Mouse (Mus musculus): ENCODE data around the gene Fmo2. TPM values are rescaled to one million over a fixed set of nuclear protein-coding genes. Genes with fewer than 3 reads are reported as not detected.

Fmo2 gene
- polyA plus RNA-seq, 1 experiment from 2014 or later, result 2.2 TPM

- 84% methylated on average over 4 of the region's 4 CpGs for WGBS
- no peak overlapping the region for H3K9ac ChIP-seq (ENCODE audit: low read length)
- ATAC-seq (ENCODE audit: insufficient number of reproducible peaks, low FRiP score, low TSS enrichment, low read depth) (no peak), DNase-seq (ENCODE audit: low spot score) (no peak)
- no peak overlapping the region for H3K27ac ChIP-seq (replicated peaks; ENCODE audit: low read depth, low read length)
- H3K27me3 ChIP-seq (ENCODE audit: control insufficient read depth, insufficient read depth, low read length), result no peaks in the 10 kb centered on the region
- no peaks in the 10 kb centered on the region; the same call in 1 of the 2 replicates for H3K4me1 ChIP-seq (ENCODE audit: control insufficient read depth, insufficient read depth, low read length)
- H3K36me3 ChIP-seq (ENCODE audit: control insufficient read depth, insufficient read depth, low read length), result no peaks in the 10 kb centered on the region
- H3K9me3 ChIP-seq (ENCODE audit: control insufficient read depth, low read length), result no peaks in the 10 kb centered on the region
- H3K4me3 ChIP-seq (ENCODE audit: low read depth, low read length), result no peak overlapping the region
- H3K4me2 ChIP-seq (ENCODE audit: low read depth, severe bottlenecking), result no peak overlapping the region
Measured at GRCm38 (mm10) chr1:162934374-162935012, 36.0 kb upstream of the Fmo2 start.

GRCm38 (mm10) chr1:162932386-162932785 is 33.9 kb upstream of the Fmo2 start:
- Histone ChIP-seq H3K27ac (replicated peaks; ENCODE audit: low read depth, low read length) (no peak overlapping the region), H3K9ac (ENCODE audit: low read length) (no peak overlapping the region), H3K27me3 (ENCODE audit: control insufficient read depth, insufficient read depth, low read length) (no peaks in the 10 kb centered on the region), H3K4me1 (ENCODE audit: control insufficient read depth, insufficient read depth, low read length) (no peaks in the 10 kb centered on the region), H3K36me3 (ENCODE audit: control insufficient read depth, insufficient read depth, low read length) (no peaks in the 10 kb centered on the region), H3K4me2 (ENCODE audit: low read depth, severe bottlenecking) (no peak overlapping the region), H3K9me3 (ENCODE audit: control insufficient read depth, low read length) (no peaks in the 10 kb centered on the region), H3K4me3 (ENCODE audit: low read depth, low read length) (no peak overlapping the region)
- ATAC-seq (ENCODE audit: insufficient number of reproducible peaks, low FRiP score, low TSS enrichment, low read depth) (no peak), DNase-seq (ENCODE audit: low spot score) (no peak)
- WGBS, result 84% methylated on average over 4 of the region's 4 CpGs

- Histone ChIP-seq H3K27ac (replicated peaks; ENCODE audit: low read depth, low read length) (no peak overlapping the region), H3K27me3 (ENCODE audit: control insufficient read depth, insufficient read depth, low read length) (no peaks in the 10 kb centered on the region), H3K4me2 (ENCODE audit: low read depth, severe bottlenecking) (no peak overlapping the region), H3K9me3 (ENCODE audit: control insufficient read depth, low read length) (no peaks in the 10 kb centered on the region), H3K9ac (ENCODE audit: low read length) (no peak overlapping the region), H3K4me3 (ENCODE audit: low read depth, low read length) (no peak overlapping the region), H3K36me3 (ENCODE audit: control insufficient read depth, insufficient read depth, low read length) (no peaks in the 10 kb centered on the region), H3K4me1 (ENCODE audit: control insufficient read depth, insufficient read depth, low read length) (no peaks in the 10 kb centered on the region)
- 81% methylated on average over 5 of the region's 5 CpGs for WGBS
- no peak for DNase-seq (ENCODE audit: low spot score)
- no peak for ATAC-seq (ENCODE audit: insufficient number of reproducible peaks, low FRiP score, low TSS enrichment, low read depth)
Measured at GRCm38 (mm10) chr1:162931880-162932279, 33.4 kb upstream of the Fmo2 start.

- no peak overlapping the region for H3K27ac ChIP-seq (replicated peaks; ENCODE audit: low read depth, low read length)
- no peak overlapping the region for H3K4me3 ChIP-seq (ENCODE audit: low read depth, low read length)
- ATAC-seq (ENCODE audit: insufficient number of reproducible peaks, low FRiP score, low TSS enrichment, low read depth) (no peak), DNase-seq (ENCODE audit: low spot score) (no peak)
- WGBS, result 88% methylated on average over 4 of the region's 4 CpGs
- H3K4me1 ChIP-seq (ENCODE audit: control insufficient read depth, insufficient read depth, low read length), result no peaks in the 10 kb centered on the region
- no peaks in the 10 kb centered on the region for H3K9me3 ChIP-seq (ENCODE audit: control insufficient read depth, low read length)
- H3K4me2 ChIP-seq (ENCODE audit: low read depth, severe bottlenecking), result no peak overlapping the region
- no peaks in the 10 kb centered on the region for H3K36me3 ChIP-seq (ENCODE audit: control insufficient read depth, insufficient read depth, low read length)
- H3K9ac ChIP-seq (ENCODE audit: low read length), result no peak overlapping the region
- no peaks in the 10 kb centered on the region for H3K27me3 ChIP-seq (ENCODE audit: control insufficient read depth, insufficient read depth, low read length)
Measured at GRCm38 (mm10) chr1:162931310-162931875, 32.9 kb upstream of the Fmo2 start.

- H3K27ac ChIP-seq (replicated peaks; ENCODE audit: low read depth, low read length), result no peak overlapping the region
- no peak for ATAC-seq (ENCODE audit: insufficient number of reproducible peaks, low FRiP score, low TSS enrichment, low read depth)
Measured at GRCm38 (mm10) chr1:162930631-162931030, 32.1 kb upstream of the Fmo2 start.

GRCm38 (mm10) chr1:162929146-162929545 is 30.6 kb upstream of the Fmo2 start:
- H3K4me3 ChIP-seq (ENCODE audit: low read depth, low read length), result no peak overlapping the region
- H3K27me3 ChIP-seq (ENCODE audit: control insufficient read depth, insufficient read depth, low read length), result no peaks in the 10 kb centered on the region
- H3K9me3 ChIP-seq (ENCODE audit: control insufficient read depth, low read length), result no peaks in the 10 kb centered on the region
- no peaks in the 10 kb centered on the region for H3K36me3 ChIP-seq (ENCODE audit: control insufficient read depth, insufficient read depth, low read length)
- DNase-seq (ENCODE audit: low spot score) (no peak), ATAC-seq (ENCODE audit: insufficient number of reproducible peaks, low FRiP score, low TSS enrichment, low read depth) (no peak)
- WGBS, result 84% methylated on average over 3 of the region's 3 CpGs
- no peaks in the 10 kb centered on the region for H3K4me1 ChIP-seq (ENCODE audit: control insufficient read depth, insufficient read depth, low read length)
- H3K9ac ChIP-seq (ENCODE audit: low read length), result no peak overlapping the region
- H3K4me2 ChIP-seq (ENCODE audit: low read depth, severe bottlenecking), result no peak overlapping the region
- no peak overlapping the region for H3K27ac ChIP-seq (replicated peaks; ENCODE audit: low read depth, low read length)

More at GRCm38 (mm10) chr1:162930631-162931030, 32.1 kb upstream of the Fmo2 start:
- Histone ChIP-seq H3K9me3 (ENCODE audit: control insufficient read depth, low read length) (no peaks in the 10 kb centered on the region), H3K4me1 (ENCODE audit: control insufficient read depth, insufficient read depth, low read length) (no peaks in the 10 kb centered on the region), H3K27me3 (ENCODE audit: control insufficient read depth, insufficient read depth, low read length) (no peaks in the 10 kb centered on the region), H3K9ac (ENCODE audit: low read length) (no peak overlapping the region), H3K36me3 (ENCODE audit: control insufficient read depth, insufficient read depth, low read length) (no peaks in the 10 kb centered on the region), H3K4me2 (ENCODE audit: low read depth, severe bottlenecking) (no peak overlapping the region), H3K4me3 (ENCODE audit: low read depth, low read length) (no peak overlapping the region)
- WGBS, result 83% methylated on average over 2 of the region's 2 CpGs
- no peak for DNase-seq (ENCODE audit: low spot score)

GRCm38 (mm10) chr1:162925121-162925520 is 26.6 kb upstream of the Fmo2 start:
- Histone ChIP-seq H3K9me3 (ENCODE audit: control insufficient read depth, low read length) (no peaks in the 10 kb centered on the region), H3K36me3 (ENCODE audit: control insufficient read depth, insufficient read depth, low read length) (no peaks in the 10 kb centered on the region), H3K9ac (ENCODE audit: low read length) (no peak overlapping the region), H3K4me3 (ENCODE audit: low read depth, low read length) (no peak overlapping the region), H3K4me2 (ENCODE audit: low read depth, severe bottlenecking) (no peak overlapping the region), H3K27me3 (ENCODE audit: control insufficient read depth, insufficient read depth, low read length) (no peaks in the 10 kb centered on the region), H3K4me1 (ENCODE audit: control insufficient read depth, insufficient read depth, low read length) (no peaks in the 10 kb centered on the region), H3K27ac (replicated peaks; ENCODE audit: low read depth, low read length) (no peak overlapping the region)
- WGBS, result 93% methylated on average over 1 of the region's 1 CpGs
- no peak for DNase-seq (ENCODE audit: low spot score)
- ATAC-seq (ENCODE audit: insufficient number of reproducible peaks, low FRiP score, low TSS enrichment, low read depth), result no peak

- no peaks in the 10 kb centered on the region for H3K36me3 ChIP-seq (ENCODE audit: control insufficient read depth, insufficient read depth, low read length)
- no peak for DNase-seq (ENCODE audit: low spot score)
- H3K4me2 ChIP-seq (ENCODE audit: low read depth, severe bottlenecking), result no peak overlapping the region
Measured at GRCm38 (mm10) chr1:162916661-162917060, 18.1 kb upstream of the Fmo2 start.

More at GRCm38 (mm10) chr1:162916661-162917060, 18.1 kb upstream of the Fmo2 start:
- no peak for ATAC-seq (ENCODE audit: insufficient number of reproducible peaks, low FRiP score, low TSS enrichment, low read depth)
- H3K9ac ChIP-seq (ENCODE audit: low read length), result no peak overlapping the region
- no peak overlapping the region for H3K27ac ChIP-seq (replicated peaks; ENCODE audit: low read depth, low read length)
- no peaks in the 10 kb centered on the region for H3K9me3 ChIP-seq (ENCODE audit: control insufficient read depth, low read length)
- no peaks in the 10 kb centered on the region for H3K27me3 ChIP-seq (ENCODE audit: control insufficient read depth, insufficient read depth, low read length)
- no peaks in the 10 kb centered on the region for H3K4me1 ChIP-seq (ENCODE audit: control insufficient read depth, insufficient read depth, low read length)
- no peak overlapping the region for H3K4me3 ChIP-seq (ENCODE audit: low read depth, low read length)
- WGBS, result 79% methylated on average over 8 of the region's 8 CpGs

All from limb, embryonic 11.5 days (tissue).